8 mouse cellular contexts compared by ENCODE assay signal in the genomic region with DNA sequence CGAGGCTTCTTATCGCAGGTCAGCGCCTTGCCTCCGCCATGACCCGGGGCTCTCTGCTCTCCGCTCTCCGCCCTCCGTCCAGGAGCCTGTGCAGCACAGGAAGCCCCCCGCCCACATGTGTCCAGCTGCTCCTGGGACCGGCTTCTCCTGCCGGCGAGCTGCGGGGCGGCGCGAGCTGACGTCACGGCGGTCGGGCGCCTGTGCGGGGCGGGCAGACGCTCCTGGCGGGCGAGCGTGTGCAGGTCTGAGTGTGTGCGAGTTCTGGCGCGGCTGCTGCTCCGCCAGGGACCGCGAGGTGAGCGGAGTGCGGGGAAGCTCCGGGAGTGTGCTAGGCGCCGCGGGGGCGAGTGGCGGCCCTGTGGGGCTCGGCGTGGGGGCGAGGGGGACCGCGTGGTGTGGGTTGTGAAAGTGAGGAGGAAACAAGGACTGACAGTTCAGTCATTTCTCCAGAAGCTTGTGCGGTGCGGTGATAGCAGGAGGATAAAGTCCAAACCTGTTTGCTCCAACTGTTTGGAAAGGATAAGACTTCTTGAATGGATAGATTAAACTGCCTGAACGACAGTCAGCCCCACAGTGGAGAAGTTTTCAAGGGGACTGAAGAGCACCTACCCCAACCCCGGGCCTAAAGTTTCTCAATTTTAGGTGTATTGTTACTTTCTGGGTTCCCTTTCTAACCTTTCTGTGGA. TPM values are rescaled to one million over a fixed set of nuclear protein-coding genes. Genes with fewer than 3 reads are reported as not detected.
DNase-seq lines count a peak whose midpoint lies in the region; ATAC-seq and TF ChIP-seq lines count a peak whose summit lies in the region.

No protein-coding gene starts in this region.

- no peaks in the 10 kb centered on the region for H3K36me3 ChIP-seq in ES-Bruce4 (ENCODE audit: control insufficient read depth, insufficient read depth, low read length, poor library complexity, severe bottlenecking)
- H3K36me3 ChIP-seq in forebrain, embryonic 11.5 days (ENCODE audit: control insufficient read depth, insufficient read depth, low read length): no peaks in the 10 kb centered on the region
- H3K36me3 ChIP-seq in heart, embryonic 16.5 days (ENCODE audit: control insufficient read depth, insufficient read depth): no peaks in the 10 kb centered on the region
- no peaks in the 10 kb centered on the region for H3K36me3 ChIP-seq in neural tube, embryonic 15.5 days

- H3K9me3 ChIP-seq in ES-Bruce4 (replicated peaks; ENCODE audit: control insufficient read depth, insufficient read depth, low read length, poor library complexity, severe bottlenecking): no peaks in the 10 kb centered on the region
- no peaks in the 10 kb centered on the region for H3K9me3 ChIP-seq in forebrain, embryonic 11.5 days (ENCODE audit: control insufficient read depth, low read length)
- no peaks in the 10 kb centered on the region for H3K9me3 ChIP-seq in heart, embryonic 16.5 days (replicated peaks; ENCODE audit: control insufficient read depth, low read length)
- H3K9me3 ChIP-seq in neural tube, embryonic 15.5 days (replicated peaks): no peaks in the 10 kb centered on the region

- peak overlapping the region; percentile 84 for H3K4me3 ChIP-seq in ES-Bruce4 (ENCODE audit: low read depth, low read length)
- peak overlapping the region; percentile 51 for H3K4me3 ChIP-seq in forebrain, embryonic 11.5 days (ENCODE audit: low read depth, low read length)
- H3K4me3 ChIP-seq in heart, embryonic 16.5 days (ENCODE audit: low read length): peak overlapping the region; percentile 69
- peak overlapping the region; percentile 50 for H3K4me3 ChIP-seq in neural tube, embryonic 15.5 days (replicated peaks)

- H3K4me1 ChIP-seq in ES-Bruce4 (ENCODE audit: control insufficient read depth, insufficient read depth, low read length): peaks cover 2% of the 10 kb centered on the region
- no peaks in the 10 kb centered on the region for H3K4me1 ChIP-seq in forebrain, embryonic 11.5 days (replicated peaks; ENCODE audit: control insufficient read depth, insufficient read depth, low read length)
- H3K4me1 ChIP-seq in heart, embryonic 16.5 days (ENCODE audit: control insufficient read depth, insufficient read depth, low read length): peaks cover 22% of the 10 kb centered on the region
- H3K4me1 ChIP-seq in neural tube, embryonic 15.5 days: peaks cover 10% of the 10 kb centered on the region

- H3K27me3 ChIP-seq in ES-Bruce4 (ENCODE audit: control insufficient read depth, insufficient read depth, low read length, poor library complexity, severe bottlenecking): no peaks in the 10 kb centered on the region
- no peaks in the 10 kb centered on the region for H3K27me3 ChIP-seq in forebrain, embryonic 11.5 days (ENCODE audit: control insufficient read depth, insufficient read depth, low read length)
- no peaks in the 10 kb centered on the region for H3K27me3 ChIP-seq in heart, embryonic 16.5 days (ENCODE audit: control insufficient read depth, insufficient read depth, low read length)
- no peaks in the 10 kb centered on the region for H3K27me3 ChIP-seq in neural tube, embryonic 15.5 days (replicated peaks)

- no peak for TF ChIP-seq CTCF in ES-Bruce4 (IDR thresholded peaks at IDR 0.05; ENCODE audit: low read depth, low read length)

- WGBS in forebrain, embryonic 11.5 days: under 1% methylated on average over 50 of the region's 50 CpGs
- WGBS in heart, embryonic 16.5 days: under 1% methylated on average over 50 of the region's 50 CpGs
- under 1% methylated on average over 50 of the region's 50 CpGs for WGBS in neural tube, embryonic 15.5 days

- peak; percentile 99 for ATAC-seq in forebrain, embryonic 11.5 days (replicated peaks; ENCODE audit: low FRiP score)
- peak; percentile 98 for ATAC-seq in heart, embryonic 16.5 days (replicated peaks; ENCODE audit: extremely low read depth, insufficient read depth, low FRiP score)
- peak; percentile 99 for ATAC-seq in neural tube, embryonic 15.5 days (ENCODE audit: low FRiP score)

- H3K27ac ChIP-seq in ES-Bruce4 (ENCODE audit: insufficient read depth, low read length): no peak overlapping the region
- H3K27ac ChIP-seq in forebrain, embryonic 11.5 days (ENCODE audit: low read depth, low read length): no peak overlapping the region
- peak overlapping the region; percentile 65 for H3K27ac ChIP-seq in heart, embryonic 16.5 days (ENCODE audit: low read length)
- H3K27ac ChIP-seq in neural tube, embryonic 15.5 days (replicated peaks): peak overlapping the region; percentile 42

- peak; percentile 54 for DNase-seq in c-Kit-positive CD71-negative TER-119-negative erythroid progenitor cells, embryonic 14.5 days (ENCODE audit: low read depth)
- peak; percentile 92 for DNase-seq in forebrain, embryonic 11.5 days (ENCODE audit: low spot score)
- DNase-seq in kidney, postnatal 36 days: peak; percentile 84 to 90
- peak; percentile 72 to 76 for DNase-seq in lung, adult 18-20 months
- DNase-seq in testis, postnatal 10 days (ENCODE audit: low spot score): peak; percentile 78

- peak overlapping the region; percentile 73 for H3K4me2 ChIP-seq in forebrain, embryonic 11.5 days (ENCODE audit: low read depth, low read length, severe bottlenecking)
- H3K4me2 ChIP-seq in heart, embryonic 16.5 days (ENCODE audit: low read depth, low read length): peak overlapping the region; percentile 81
- H3K4me2 ChIP-seq in neural tube, embryonic 15.5 days: peak overlapping the region; percentile 70

- TF ChIP-seq EP300 in ES-Bruce4 (IDR thresholded peaks at IDR 0.05; ENCODE audit: insufficient read depth, low read depth, low read length): no peak

- TF ChIP-seq POLR2A in ES-Bruce4 (IDR thresholded peaks at IDR 0.05; ENCODE audit: insufficient read depth, low read length): no peak

- H3K9ac ChIP-seq in ES-Bruce4 (ENCODE audit: low read depth, poor library complexity, severe bottlenecking): peak overlapping the region; percentile 90
- peak overlapping the region; percentile 81 for H3K9ac ChIP-seq in forebrain, embryonic 11.5 days (ENCODE audit: low read length)
- H3K9ac ChIP-seq in heart, embryonic 16.5 days (ENCODE audit: low read length): peak overlapping the region; percentile 81
- H3K9ac ChIP-seq in neural tube, embryonic 15.5 days (replicated peaks): peak overlapping the region; percentile 49

RNA-seq across cellular contexts. Expression of gene Abcg2, which starts 56.2 kb away (rescaled TPM):
- polyA plus RNA-seq in ES-Bruce4 (2011; ENCODE audit: insufficient read depth, insufficient read length, low read depth, missing spikeins): 62.7 and 71.8 TPM in 2 replicates
- 44.1 and 49.7 TPM in 2 replicates for polyA plus RNA-seq in forebrain, embryonic 11.5 days (2014; fragmentation: Nextera tagmentation; extraction: Ambion mirVana)
- polyA plus RNA-seq in heart, embryonic 16.5 days (2015; fragmentation: Nextera tagmentation; extraction: Ambion mirVana): 59.8 and 61.3 TPM in 2 replicates
- polyA plus RNA-seq in neural tube, embryonic 15.5 days (2015; fragmentation: Nextera tagmentation; extraction: Ambion mirVana): 35.8 and 45.3 TPM in 2 replicates

Comparison
In these comparisons a context has a peak if more than half of its experiments do, and no peak if none do; other contexts are left out.
1. H3K27ac ChIP-seq: peak in heart, embryonic 16.5 days (single experiment) and neural tube, embryonic 15.5 days (single experiment); none in ES-Bruce4 (single experiment) and forebrain, embryonic 11.5 days (single experiment).
2. Peak in every context shown above with its lines, with median percentiles within 50 percentile points of each other: H3K4me3 ChIP-seq, H3K9ac ChIP-seq, DNase-seq, ATAC-seq and H3K4me2 ChIP-seq.